Mouse (Mus musculus) adrenal gland, postnatal 36 days (tissue): ENCODE results near the gene Pi16. TPM values are rescaled to one million over a fixed set of nuclear protein-coding genes. Genes with fewer than 3 reads are reported as not detected.

Source experiments
- DNase-seq, 2 experiments: peaks; one replicate each; pipeline ENCODE4 v3.0.0; 2021; ENCODE audit warnings: mixed read lengths in 1 of 2
- total RNA-seq, 2 experiments: library from RNA; stranded (reverse); gene quantifications; 2 replicates each; pipeline ENCODE4 v1.2.3; 2021

Pi16 gene
- total RNA-seq, 2 experiments from 2014 or later: 29.3 to 50.8 TPM

DNA sequence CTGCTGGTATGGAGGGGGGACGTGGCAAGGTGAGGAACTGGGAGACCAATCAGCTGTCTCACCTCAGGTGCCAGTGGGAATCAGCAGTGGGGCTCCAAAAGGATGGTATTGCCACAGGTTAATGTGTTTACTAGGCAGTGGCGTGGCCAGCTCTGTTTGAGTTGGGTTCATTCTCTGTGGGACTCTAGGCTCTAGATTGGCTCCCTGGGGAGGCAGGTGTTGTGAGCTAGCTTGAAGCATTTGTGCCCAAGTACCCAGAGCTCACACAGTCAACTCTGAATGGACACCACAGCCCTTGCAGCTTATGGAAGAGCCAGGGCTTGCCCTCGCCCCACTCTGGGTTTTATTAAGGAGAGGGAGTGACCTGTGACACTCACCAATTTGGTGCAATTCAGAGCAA is 13.6 kb upstream of the Pi16 start:
- DNase-seq: no peak

DNA sequence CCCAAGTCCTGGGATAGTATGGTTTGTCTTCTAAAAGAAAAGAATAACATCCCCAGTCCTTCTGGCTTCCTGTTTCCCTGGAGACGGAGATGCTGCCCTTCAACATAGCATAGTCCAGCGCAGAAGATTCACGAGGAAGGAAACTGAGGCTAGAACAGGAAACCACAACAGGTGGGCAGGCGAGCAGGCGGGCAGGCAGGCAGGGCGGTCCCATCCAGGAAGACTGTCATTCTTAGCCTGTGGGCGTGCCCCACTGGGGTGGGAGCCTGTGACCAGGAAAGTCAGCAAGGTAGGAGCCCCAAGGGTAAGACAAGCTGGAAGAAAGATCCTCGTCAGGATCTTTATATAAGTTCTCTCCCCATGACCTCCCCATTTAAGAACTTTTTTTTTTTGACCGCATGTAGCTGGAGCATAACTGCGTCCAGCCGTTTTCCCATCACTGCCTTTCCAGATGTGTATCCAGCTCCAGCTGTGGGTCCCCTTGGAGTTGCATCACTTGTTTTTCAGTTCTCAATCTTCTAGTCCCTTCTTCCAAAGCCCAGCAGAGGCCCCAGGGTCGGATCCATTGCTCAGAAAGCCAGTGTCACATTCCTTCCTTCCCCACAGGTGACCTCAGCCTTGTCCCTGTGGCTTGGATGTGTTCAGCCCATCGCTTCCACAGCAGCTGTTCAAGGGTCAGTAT is 13.0 kb upstream of the Pi16 start:
- no peak for DNase-seq

DNA sequence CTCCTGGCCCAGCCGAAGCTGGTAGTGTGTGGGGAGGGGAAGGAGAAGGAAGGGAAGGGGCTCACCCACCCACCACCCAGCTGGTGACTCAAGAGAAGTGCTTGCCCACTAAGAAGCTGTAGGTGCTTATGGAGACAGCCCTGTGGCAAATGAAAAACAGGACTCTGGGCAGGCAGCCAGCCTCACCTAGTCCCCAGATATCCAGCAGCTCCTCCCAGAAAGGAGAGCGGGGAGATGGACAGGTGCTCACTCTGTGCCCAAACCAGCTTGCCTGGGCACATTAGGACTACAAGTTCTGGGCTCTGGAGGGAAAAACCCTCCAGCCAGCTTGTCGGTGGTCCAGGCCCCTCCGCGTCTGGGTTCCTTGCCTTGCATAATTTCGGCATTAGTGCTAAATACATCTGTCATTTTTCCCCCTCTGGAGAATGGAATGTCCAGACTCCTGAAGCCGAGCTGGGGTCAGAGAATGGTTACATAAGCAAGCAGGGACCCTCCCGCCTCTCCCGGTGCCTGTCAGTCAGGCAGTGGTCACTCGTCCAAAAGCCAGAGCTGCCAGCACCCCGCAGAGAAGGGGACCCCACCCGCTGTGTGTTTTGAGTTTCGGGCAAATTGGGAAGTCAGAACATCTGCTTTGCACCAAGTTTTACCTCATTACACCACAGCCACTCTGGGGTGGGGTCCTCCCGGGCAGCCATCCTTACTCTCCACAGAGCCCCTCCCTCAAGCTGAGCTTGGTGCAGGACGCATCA is 12.2 kb upstream of the Pi16 start:
- DNase-seq: no peak

- no peak for DNase-seq
Observed at GRCm38 (mm10) chr17:29305871-29306270, 11.6 kb upstream of the Pi16 start.

GRCm38 (mm10) chr17:29310056-29310623 is 7.3 kb upstream of the Pi16 start:
- DNase-seq: no peak

DNA sequence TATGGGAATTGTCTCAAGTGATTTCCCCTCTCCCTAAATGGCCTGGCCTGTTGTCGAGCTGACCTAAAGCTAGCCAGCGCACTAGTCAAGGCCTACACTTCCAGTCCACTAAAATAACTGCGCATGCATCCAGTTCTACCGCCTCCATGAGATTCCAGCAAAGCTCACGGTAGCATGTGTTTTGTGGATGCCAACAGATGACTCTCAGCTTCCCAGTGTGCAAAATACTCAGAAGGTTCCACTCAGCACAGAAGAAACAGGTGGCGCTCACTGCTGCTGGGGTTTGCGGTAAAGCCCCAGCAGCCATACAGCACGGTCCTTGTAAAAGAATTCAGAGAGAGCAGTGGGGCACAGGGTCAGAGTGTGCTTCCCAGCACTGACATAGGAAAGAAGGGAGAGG is 5.9 kb upstream of the Pi16 start:
- DNase-seq: no peak

GRCm38 (mm10) chr17:29312082-29312481 is 5.4 kb upstream of the Pi16 start:
- DNase-seq: no peak

DNA sequence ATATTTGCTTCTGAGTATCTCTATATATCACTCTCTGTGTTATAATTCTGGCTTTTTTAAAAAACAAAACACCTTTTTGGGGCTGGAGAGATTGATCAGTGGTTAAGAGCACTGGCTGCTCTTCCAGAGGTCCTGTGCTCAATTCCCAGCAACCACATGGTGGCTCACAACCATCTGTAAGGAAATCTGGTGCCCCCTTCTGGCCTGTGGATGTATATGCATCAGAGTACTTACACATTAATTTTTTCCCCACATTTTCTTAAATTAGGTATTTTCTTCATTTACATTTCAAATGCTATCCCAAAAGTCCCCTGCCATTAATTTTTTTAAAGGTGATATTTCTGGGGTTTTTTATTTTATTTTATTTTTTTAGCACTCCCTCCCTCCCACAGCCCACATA is 4.2 kb upstream of the Pi16 start:
- DNase-seq: no peak

DNA sequence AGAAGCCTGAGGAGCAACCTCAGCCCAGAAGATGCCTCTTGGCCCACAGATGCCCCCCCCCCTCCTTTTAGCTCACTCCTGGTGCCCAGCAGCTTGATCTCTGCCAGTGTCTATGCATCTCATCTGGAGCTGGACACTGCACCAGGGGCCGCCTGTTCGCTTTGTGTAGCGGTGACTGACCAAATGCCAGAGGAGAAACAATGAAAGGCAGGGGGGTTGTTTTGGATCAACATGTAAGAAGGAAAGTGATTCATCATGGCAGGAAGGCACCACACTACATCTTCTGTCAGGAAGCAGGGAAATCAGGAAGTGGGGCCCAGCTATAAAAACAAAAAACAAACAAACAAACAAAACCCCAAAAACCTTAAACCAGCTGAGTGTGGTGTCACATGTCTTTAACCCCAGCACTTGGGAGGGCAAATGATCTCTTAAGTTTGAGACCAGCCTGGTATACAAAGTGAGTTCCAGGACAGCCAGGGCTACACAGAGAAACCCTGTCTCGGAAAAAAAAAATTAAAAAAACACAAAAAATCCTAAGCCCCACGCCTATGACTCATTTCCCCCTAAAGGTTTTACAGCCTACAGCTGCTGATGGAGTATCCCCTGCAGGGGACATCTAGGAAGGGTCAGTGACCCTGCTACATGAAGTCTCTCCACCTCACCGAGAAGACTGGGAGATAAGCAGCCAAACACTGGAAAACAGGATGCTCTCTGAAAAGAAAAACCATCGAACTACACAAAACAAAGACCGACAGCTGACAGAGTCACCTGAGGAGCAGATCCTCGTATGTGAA is 1.6 kb upstream of the Pi16 start:
- no peak for DNase-seq

DNA sequence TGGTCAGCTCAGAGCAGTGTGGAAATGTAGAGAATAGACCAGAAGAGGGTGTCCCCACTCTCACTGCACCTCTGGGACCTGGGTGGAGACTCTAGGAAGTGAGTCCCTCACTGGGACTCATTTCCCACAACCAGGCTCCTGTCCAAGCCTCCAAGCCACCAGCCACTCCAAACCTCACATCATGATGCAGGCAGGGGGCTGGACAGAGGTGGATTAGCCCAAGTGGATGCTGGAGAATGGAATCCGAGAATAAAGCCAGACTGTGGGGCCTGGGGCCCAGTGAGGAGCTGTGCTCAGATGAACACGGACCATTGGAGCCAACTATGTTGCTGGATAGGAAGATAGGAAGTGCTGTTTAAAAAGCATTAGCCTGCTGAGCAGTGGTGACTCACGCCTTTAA is 589 bp upstream of the Pi16 start:
- no peak for DNase-seq

GRCm38 (mm10) chr17:29318731-29319250 is 1.3 kb downstream of the Pi16 start:
- no peak for DNase-seq

DNA sequence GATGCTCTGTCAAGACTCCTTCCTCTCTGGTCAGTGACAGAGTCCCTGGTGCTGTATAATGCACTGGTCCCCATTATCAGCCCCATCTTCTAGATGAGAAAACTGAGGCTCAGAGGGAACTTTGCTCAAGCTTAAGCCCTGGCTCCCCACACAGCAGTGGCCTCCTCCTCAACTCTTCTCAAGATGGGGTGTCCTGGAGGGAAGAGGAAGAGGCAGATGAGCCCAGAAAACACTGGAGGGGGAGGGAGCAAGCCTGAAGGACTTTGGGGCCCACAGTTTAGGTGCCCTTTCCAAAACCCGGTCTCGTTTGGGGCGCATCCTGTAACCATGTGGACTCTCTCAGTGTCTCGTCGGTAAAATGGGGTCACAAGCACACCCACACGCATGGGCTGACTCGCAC is 2.0 kb downstream of the Pi16 start:
- no peak for DNase-seq

GRCm38 (mm10) chr17:29319881-29320639 is 2.6 kb downstream of the Pi16 start:
- DNase-seq: no peak

DNA sequence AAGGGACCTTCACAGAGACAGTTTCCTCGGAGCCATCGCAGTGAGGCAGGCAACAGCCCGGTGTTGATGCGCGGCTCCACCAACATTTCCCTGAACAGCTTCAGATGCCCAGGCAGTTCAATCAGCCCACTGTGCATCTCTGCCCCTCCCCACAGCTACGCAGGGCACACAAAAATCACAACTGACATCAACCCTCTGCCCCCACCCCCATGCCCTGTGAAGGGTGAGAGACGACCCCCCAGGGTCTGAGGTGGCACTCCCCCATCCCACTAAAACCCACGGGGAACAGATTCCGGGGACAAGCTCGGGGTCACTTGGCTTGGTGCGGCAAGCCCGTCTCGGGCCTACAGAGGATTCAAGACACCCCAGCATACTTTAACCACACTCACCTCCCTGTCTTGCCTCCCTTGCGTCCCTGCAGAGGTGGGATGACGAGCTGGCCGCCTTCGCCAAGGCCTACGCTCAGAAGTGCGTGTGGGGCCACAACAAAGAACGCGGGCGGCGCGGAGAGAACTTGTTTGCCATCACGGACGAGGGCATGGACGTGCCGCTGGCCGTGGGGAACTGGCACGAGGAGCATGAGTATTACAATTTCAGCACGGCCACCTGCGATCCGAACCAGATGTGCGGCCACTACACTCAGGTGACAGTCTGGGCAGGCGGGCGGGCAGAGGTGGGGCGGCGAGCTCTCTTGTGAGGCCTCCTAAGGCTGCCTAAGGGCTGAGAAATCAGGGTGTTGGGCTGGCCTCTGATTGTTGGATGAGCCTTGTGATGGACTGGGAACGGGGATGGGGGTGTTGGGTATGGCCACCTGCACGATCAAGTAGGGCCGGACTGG is 4.5 kb downstream of the Pi16 start:
- no peak for DNase-seq

- DNase-seq: no peak
Observed at GRCm38 (mm10) chr17:29322603-29322962, 5.1 kb downstream of the Pi16 start.

GRCm38 (mm10) chr17:29323625-29324024 is 6.1 kb downstream of the Pi16 start:
- DNase-seq: no peak

DNA sequence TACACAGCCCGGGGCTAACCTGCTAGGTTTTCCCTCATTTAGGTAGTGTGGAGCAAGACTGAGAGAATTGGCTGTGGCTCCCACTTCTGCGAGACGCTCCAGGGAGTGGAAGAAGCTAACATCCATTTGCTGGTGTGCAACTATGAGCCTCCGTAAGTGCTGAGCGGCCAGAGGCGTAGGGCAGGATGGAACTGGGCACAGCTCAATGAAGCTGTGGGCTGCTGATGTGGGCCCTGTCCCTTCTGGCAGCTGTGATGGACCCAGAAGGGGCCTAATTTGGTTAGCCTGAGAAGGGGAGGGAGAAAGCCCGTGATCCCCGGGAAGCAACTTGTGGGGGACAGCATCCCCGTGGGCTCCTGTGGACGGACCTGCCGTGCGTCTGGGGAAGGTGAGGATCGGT is 8.4 kb downstream of the Pi16 start:
- no peak for DNase-seq

DNA sequence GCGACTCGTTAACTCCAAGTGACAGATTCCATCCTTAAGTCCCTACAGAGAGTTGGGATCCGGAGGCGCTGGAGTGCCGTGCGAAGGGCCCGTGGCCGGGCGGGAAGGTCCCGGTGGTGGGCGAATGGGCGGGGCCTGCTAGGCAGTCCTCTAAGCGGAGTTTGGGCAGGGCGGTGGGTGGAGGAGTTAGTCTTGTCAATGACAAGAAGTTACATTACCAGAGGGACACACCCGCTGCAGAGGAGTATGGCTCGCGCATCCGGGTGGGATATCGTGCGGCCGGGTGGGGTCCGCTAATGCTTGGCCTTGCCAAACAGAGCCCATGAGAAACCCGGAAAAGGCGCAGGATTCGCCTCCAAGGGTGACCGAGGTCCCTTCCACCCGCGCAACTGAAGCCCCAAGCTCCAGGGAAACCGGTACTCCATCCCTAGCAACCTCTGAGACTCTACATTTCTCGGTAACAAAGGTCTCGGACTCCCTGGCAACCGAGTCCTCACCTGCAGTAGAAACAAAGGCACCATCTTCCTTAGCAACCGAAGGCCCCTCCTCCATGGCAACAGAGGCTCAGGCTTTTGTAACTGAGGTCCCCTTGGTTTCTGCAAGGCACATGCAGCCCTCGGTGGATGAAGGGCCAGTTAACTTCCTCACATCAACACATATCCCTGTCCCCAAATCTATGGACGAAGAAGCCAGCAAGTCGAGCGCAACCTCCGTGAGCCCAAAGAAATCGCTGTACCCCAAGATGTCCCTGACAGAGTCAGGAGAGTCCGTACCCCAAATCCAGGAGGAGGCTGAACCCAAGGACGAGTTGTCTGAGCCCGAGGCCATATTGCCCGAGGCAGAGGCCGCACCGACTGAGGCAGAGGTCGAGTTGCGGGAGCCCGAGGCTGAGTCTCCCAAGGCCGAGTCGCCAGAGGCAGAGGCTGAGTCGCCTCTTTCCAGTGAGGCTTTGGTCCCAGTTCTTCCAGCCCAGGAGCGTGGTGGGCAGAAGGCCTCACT is 9.3 kb downstream of the Pi16 start:
- no peak for DNase-seq

GRCm38 (mm10) chr17:29327691-29328090 is 10.2 kb downstream of the Pi16 start:
- DNase-seq: no peak

DNA sequence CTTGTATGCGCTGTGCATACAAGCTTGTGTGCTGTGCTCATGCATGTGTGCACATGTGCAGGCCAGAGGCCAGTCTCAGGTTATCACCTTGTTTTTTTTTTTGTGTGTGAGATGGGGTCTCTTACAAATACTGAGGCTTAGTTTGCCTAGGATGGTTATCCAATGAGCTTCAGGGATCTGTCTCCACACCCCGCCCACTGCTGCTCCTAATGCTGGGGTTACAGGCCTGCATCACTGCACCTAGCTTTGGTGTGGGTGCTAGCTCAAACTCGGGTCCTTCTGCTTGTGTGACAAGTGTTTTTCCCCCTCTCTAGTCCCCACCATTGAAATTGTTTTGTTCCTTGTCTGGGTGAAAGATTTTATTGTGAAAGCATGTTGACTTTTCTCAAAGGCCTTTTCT is 12.7 kb downstream of the Pi16 start:
- DNase-seq: no peak
